Mouse (Mus musculus) kidney, adult 2 months (tissue): Measurements from ENCODE around the gene Zdhhc17.

Source experiments
- CTCF ChIP-seq: fragments of 200-500 bp; conservative IDR thresholded peaks from 2 replicates; pipeline ENCODE4 v1.5.1; 2011; ENCODE audit warnings: low read depth, mild to moderate bottlenecking, control low read depth, low read length, moderate library complexity, mixed read lengths; ENCODE audit not compliant: insufficient read depth, insufficient read length
- POLR2A ChIP-seq: fragments of 200-500 bp; IDR thresholded peaks from one replicate; pipeline ENCODE4 v1.6.1; 2011; ENCODE audit warnings: low read depth, low read length, control low read depth

DNA sequence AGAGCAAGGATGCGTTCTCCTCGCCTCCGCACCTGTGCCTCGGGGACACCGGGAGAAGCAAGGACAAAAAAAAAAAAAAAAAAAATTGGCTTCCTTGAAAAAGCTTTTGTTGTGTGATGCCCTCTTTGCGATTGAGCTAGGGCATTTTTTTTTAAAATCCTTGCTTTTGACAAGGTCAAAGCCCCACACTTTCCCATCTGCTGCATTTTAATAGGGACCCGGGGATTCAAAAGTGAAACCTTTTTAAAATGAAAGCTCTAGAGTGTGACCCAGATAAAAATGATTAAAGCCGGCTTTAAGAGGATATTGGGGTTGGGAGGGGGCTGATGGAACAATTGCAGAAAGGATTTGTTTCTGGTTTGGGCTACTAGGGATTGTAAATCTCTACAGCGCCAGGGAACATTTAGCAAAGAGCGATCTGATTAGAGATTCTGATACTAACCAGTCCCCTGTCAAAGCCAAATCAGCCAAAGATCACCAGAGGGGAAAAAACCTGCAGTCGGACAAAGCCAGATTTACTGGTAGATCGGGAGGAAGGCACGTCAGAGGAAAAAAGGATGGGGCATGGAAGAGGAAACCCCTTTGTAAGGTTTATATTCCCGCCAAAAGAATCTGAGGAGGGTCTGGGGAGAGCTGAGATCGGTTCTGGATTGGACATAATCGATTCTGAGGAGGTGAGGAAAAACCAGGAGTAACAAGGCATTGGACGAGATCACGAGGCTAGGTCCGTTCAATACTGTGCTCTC is 713 bp upstream of the Zdhhc17 start:
- TF ChIP-seq CTCF = no peak
- no peak for TF ChIP-seq POLR2A
